Mouse (Mus musculus): Measurements from ENCODE around the gene Actb.

DNA sequence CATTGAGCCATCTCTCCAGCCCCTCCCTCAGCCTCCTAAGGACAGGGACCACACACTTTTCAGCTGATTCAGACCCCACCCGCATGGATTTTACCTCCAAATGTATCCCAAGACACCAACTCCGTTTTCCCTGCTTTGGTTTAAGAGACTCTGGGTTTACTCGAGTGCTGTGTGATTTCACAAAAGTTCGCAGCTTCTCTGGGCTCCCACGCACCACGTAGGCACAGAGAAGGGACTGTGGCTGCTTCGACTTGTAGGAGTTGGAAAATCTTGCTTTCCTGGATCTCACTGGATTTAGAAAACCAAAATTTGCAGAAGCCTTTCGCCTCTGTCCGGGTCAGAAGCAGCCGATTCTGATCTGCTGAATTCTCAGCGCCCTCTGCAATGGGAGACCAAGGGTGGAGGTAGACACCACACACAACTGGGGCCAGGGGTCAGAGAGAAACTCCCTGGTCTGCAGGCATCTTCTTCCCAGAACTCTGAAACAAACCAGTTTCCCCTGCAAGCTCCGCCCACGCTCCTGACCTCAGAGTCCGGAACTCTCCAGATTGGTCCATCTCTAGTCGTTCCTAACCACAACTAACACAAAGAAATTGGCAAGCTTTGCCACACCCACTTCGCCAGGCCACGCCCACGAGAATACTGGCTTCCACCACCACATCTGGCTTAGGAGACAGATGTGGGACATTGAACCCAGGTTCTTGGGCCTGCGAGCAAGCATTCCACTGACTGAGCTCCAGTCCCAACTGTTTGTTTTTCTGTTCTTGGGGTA is 31.6 kb upstream of the Actb start:
- TF ChIP-seq CTCF (conservative IDR thresholded peaks at IDR 0.05; ENCODE audit: low read length) (no peak), POU5F1 (IDR thresholded peaks at IDR 0.05; ENCODE audit: borderline replicate concordance, low read length) (no peak), NANOG (IDR thresholded peaks at IDR 0.05; ENCODE audit: borderline replicate concordance, low read length) (no peak)

Measured in E14TG2a.4 (cell line).